ENCODE assay signal across 8 mouse cellular contexts in genomic region chr13:73505686-73506467, GRCm38 (mm10). TPM values are rescaled to one million over a fixed set of nuclear protein-coding genes. Genes with fewer than 3 reads are reported as not detected.
DNase-seq lines count a peak whose midpoint lies in the region; ATAC-seq lines count a peak whose summit lies in the region.

No protein-coding gene starts in this region.

- no peaks in the 10 kb centered on the region for H3K9me3 ChIP-seq in forebrain, embryonic 14.5 days (replicated peaks; ENCODE audit: control insufficient read depth, low read length)

- H3K9ac ChIP-seq in forebrain, embryonic 14.5 days (ENCODE audit: low read length) = no peak overlapping the region

- DNase-seq in ES-CJ7 (ENCODE audit: low read depth, low spot score) = peak; percentile 83
- DNase-seq in c-Kit-positive CD71-positive TER-119-negative erythroid progenitor cells, embryonic 14.5 days (ENCODE audit: low read depth) = peak; percentile 74
- DNase-seq in forebrain, embryonic 14.5 days (ENCODE audit: low spot score) = peak; percentile 76
- peak; percentile 19 for DNase-seq in heart, postnatal 25 days (ENCODE audit: low spot score)
- DNase-seq in large intestine, adult 2 months (ENCODE audit: low read depth, low spot score) = peak; percentile 46
- peak; percentile 67 to 72 for DNase-seq in lung, adult 18-20 months
- DNase-seq in ovary, postnatal 10 days (ENCODE audit: low spot score) = peak; percentile 50
- peak; percentile 51 to 86 for DNase-seq in thymus, postnatal 10 days (ENCODE audit: low spot score in 2 of 2)

- ATAC-seq in forebrain, embryonic 14.5 days = peak; percentile 81

- H3K4me1 ChIP-seq in forebrain, embryonic 14.5 days (ENCODE audit: control insufficient read depth, insufficient read depth, low read length) = no peaks in the 10 kb centered on the region

- peaks cover 31% of the 10 kb centered on the region for H3K36me3 ChIP-seq in forebrain, embryonic 14.5 days (ENCODE audit: control insufficient read depth, insufficient read depth, low read length)

- intact Hi-C loops in heart, postnatal 25 days (cut with DNase I) = no loop called here

- no peaks in the 10 kb centered on the region for H3K27me3 ChIP-seq in forebrain, embryonic 14.5 days (replicated peaks; ENCODE audit: control insufficient read depth, insufficient read depth, low read length)

- no peak overlapping the region for H3K27ac ChIP-seq in forebrain, embryonic 14.5 days (ENCODE audit: low read depth, low read length)

- no peak overlapping the region for H3K4me3 ChIP-seq in forebrain, embryonic 14.5 days (ENCODE audit: low read depth, low read length)

- no peak overlapping the region for H3K4me2 ChIP-seq in forebrain, embryonic 14.5 days (ENCODE audit: low read length)

- 78% methylated on average over 7 of the region's 7 CpGs for WGBS in forebrain, embryonic 14.5 days
- WGBS in large intestine, adult 2 months = 70% methylated on average over 7 of the region's 7 CpGs

RNA-seq across cellular contexts. Expression of gene Slc6a3, which starts 30.7 kb away (rescaled TPM):
- polyA plus RNA-seq in forebrain, embryonic 14.5 days (2014; fragmentation: Nextera tagmentation; extraction: Ambion mirVana) = 0.36 and 0.52 TPM in 2 replicates
- not detected for total RNA-seq in heart, postnatal 25 days (2021)
- polyA plus RNA-seq in large intestine, adult 2 months (2012; rRNA removed) = 0.07 TPM in 1 of 2 replicates, not detected in the other

RNA-seq across cellular contexts. Expression of gene Lpcat1, which starts 38.9 kb away (rescaled TPM):
- polyA plus RNA-seq in forebrain, embryonic 14.5 days (2014; fragmentation: Nextera tagmentation; extraction: Ambion mirVana) = 54.7 TPM in 2 replicates
- total RNA-seq in heart, postnatal 25 days (2021) = 1 to 10 TPM; 7.6 to 8.4 TPM
- 8.0 and 10.1 TPM in 2 replicates for polyA plus RNA-seq in large intestine, adult 2 months (2012; rRNA removed)

Comparison
In these comparisons a context has a peak if more than half of its experiments do, and no peak if none do; other contexts are left out.
1. DNase-seq: peak in every context shown above with its lines; median percentile 83 in ES-CJ7; 76 in forebrain, embryonic 14.5 days; 74 in c-Kit-positive CD71-positive TER-119-negative erythroid progenitor cells, embryonic 14.5 days; 70 in lung, adult 18-20 months; 68 in thymus, postnatal 10 days; 50 in ovary, postnatal 10 days; 46 in large intestine, adult 2 months; 19 in heart, postnatal 25 days.